Mouse (Mus musculus): ENCODE measurements around the gene Rgs9. TPM values are rescaled to one million over a fixed set of nuclear protein-coding genes. Genes with fewer than 3 reads are reported as not detected.

The Rgs9 gene
- polyA plus RNA-seq, 1 experiment from 2014 or later = 6.5 TPM

DNA sequence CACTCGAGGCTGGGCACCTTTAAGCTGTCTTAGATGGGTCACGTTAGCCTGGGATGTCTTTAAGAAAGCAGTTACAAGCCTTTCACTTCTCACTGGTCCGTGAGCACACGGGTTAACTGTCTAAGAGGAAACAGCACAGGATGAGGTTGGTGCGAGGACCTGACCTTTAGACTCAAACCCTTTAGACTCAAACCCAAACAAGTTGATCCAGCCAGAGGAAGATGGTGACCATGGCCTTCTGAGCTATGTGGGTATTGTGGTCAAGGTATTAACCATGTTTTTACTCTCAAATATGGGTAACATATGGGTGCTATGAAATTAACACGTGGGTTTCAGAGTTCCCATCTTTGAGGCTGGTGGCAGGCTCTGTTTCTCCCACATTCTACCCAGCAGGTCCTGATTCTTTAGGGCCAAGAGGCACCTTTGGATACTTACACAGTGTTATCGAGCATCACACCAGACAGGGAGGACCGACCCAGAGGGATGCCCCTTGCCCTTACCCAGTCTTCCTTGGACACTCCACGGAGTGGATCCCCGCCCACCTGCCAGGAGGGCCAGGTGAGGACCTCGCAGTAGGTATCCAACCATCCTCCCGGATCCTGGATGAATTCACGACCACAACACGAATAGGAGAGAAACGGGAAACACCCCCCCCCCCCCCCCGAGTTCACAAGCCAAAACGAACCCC lies 32.9 kb upstream of the Rgs9 start:
- no peaks in the 10 kb centered on the region for H3K36me3 ChIP-seq
- no peaks in the 10 kb centered on the region for H3K9me3 ChIP-seq
- peak overlapping the region; percentile 12; the same call in 1 of the 2 replicates for H3K4me3 ChIP-seq
- peak overlapping the region; percentile 37 for H3K4me2 ChIP-seq (replicated peaks)
- ATAC-seq (replicated peaks) = peak; percentile 59; the same call in 1 of the 2 replicates
- no peaks in the 10 kb centered on the region for H3K27me3 ChIP-seq
- H3K27ac ChIP-seq (replicated peaks) = no peak overlapping the region
- H3K9ac ChIP-seq (replicated peaks) = no peak overlapping the region
- WGBS = 39% methylated on average over 17 of the region's 17 CpGs
- H3K4me1 ChIP-seq = peaks cover 13% of the 10 kb centered on the region

GRCm38 (mm10) chr11:109329331-109329730 lies 31.4 kb upstream of the Rgs9 start:
- H3K4me1 ChIP-seq = peaks cover 13% of the 10 kb centered on the region
- no peak overlapping the region for H3K9ac ChIP-seq (replicated peaks)
- H3K27ac ChIP-seq (replicated peaks) = no peak overlapping the region
- 76% methylated on average over 4 of the region's 4 CpGs for WGBS
- H3K4me3 ChIP-seq = no peak overlapping the region
- no peak for ATAC-seq (replicated peaks)
- H3K36me3 ChIP-seq = no peaks in the 10 kb centered on the region
- H3K9me3 ChIP-seq = no peaks in the 10 kb centered on the region
- H3K27me3 ChIP-seq = no peaks in the 10 kb centered on the region
- no peak overlapping the region for H3K4me2 ChIP-seq (replicated peaks)

DNA sequence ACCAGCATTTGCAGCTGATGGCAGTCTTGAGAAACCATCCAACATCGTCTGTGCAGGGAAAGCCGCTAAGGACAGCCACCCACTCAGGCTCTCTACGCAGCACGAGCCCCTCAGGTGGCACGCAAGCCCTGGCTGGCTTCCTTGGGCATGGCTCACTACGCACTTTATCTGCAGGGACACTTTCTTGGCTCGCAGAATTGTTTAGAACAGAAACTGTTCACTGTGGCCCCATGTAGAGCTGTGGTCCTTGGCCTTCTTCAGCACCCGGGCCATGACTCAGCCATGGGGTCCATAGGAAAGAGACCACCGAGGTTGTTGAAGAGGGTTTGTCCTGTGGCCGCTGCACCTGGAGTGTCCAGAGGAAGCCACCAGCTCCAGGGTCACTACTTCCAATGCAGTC lies 30.0 kb upstream of the Rgs9 start:
- ATAC-seq (replicated peaks) = no peak
- Histone ChIP-seq H3K4me2 (replicated peaks) (no peak overlapping the region), H3K27ac (replicated peaks) (no peak overlapping the region), H3K36me3 (no peaks in the 10 kb centered on the region), H3K27me3 (no peaks in the 10 kb centered on the region), H3K4me3 (no peak overlapping the region), H3K9me3 (no peaks in the 10 kb centered on the region), H3K9ac (replicated peaks) (no peak overlapping the region), H3K4me1 (peaks cover 13% of the 10 kb centered on the region)
- WGBS = 76% methylated on average over 10 of the region's 10 CpGs

DNA sequence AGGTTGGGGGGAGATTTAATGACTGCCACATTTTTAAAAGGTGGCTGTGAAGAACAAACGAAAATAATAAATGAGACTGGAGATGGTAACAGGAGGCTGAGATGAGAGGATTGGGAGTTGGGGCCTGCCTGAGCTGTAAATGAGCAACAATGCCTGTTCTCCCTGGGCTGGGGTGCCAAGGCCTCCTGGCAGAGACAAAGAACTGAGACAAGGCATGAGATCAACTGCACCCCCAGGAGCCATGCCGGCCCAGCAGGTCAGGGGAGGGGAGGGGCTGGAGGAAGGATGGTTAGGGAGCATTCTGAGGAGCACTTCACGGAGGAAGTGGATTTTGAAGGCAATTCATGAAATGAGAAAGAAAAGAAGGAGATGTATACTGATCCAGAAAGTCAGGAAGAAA lies 29.5 kb upstream of the Rgs9 start:
- Histone ChIP-seq H3K27me3 (no peaks in the 10 kb centered on the region), H3K4me3 (no peak overlapping the region), H3K36me3 (no peaks in the 10 kb centered on the region), H3K4me1 (peaks cover 9% of the 10 kb centered on the region), H3K9me3 (no peaks in the 10 kb centered on the region), H3K4me2 (replicated peaks) (no peak overlapping the region), H3K27ac (replicated peaks) (no peak overlapping the region), H3K9ac (replicated peaks) (no peak overlapping the region)
- no peak for ATAC-seq (replicated peaks)
- WGBS = 33% methylated on average over 3 of the region's 3 CpGs

- Histone ChIP-seq H3K27ac (replicated peaks) (no peak overlapping the region), H3K4me1 (peaks cover 5% of the 10 kb centered on the region), H3K9me3 (no peaks in the 10 kb centered on the region), H3K9ac (replicated peaks) (no peak overlapping the region), H3K27me3 (no peaks in the 10 kb centered on the region), H3K4me2 (replicated peaks) (no peak overlapping the region), H3K36me3 (no peaks in the 10 kb centered on the region), H3K4me3 (no peak overlapping the region)
- ATAC-seq (replicated peaks) = no peak
- 84% methylated on average over 13 of the region's 13 CpGs for WGBS
Observed at GRCm38 (mm10) chr11:109326270-109326669, 28.3 kb upstream of the Rgs9 start.

- ATAC-seq (replicated peaks) = peak; percentile 98
- no peaks in the 10 kb centered on the region for H3K27me3 ChIP-seq
- peaks cover 15% of the 10 kb centered on the region for H3K4me1 ChIP-seq
- H3K27ac ChIP-seq (replicated peaks) = peak overlapping the region; percentile 48
- 12% methylated on average over 8 of the region's 8 CpGs for WGBS
- no peak overlapping the region for H3K9ac ChIP-seq (replicated peaks)
- H3K4me3 ChIP-seq = no peak overlapping the region
- H3K36me3 ChIP-seq = no peaks in the 10 kb centered on the region
- H3K4me2 ChIP-seq (replicated peaks) = no peak overlapping the region
- H3K9me3 ChIP-seq = no peaks in the 10 kb centered on the region
Observed at GRCm38 (mm10) chr11:109320361-109320933, 22.5 kb upstream of the Rgs9 start.

- ATAC-seq (replicated peaks) = peak; percentile 44
- 63% methylated on average over 5 of the region's 5 CpGs for WGBS
Observed at GRCm38 (mm10) chr11:109319946-109320345, 22.0 kb upstream of the Rgs9 start.

DNA sequence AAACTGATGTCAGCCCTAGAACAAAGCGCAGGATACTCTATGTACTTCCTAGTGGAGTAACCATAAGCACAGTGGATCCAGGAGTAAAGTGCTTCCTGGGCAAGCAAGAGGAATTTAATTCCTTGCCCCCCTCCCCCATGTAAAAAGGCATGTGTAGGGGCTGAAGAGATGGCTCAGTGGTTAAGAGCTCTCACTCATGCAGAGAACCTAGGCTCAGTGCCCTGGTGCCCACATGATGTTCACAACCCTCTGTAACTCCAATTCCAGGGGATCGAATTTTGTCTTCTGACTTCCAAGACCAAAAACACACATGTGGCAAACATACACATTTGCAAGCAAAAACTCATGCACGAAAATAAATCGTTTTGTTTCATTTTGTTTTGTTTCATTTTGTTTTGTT lies 21.5 kb upstream of the Rgs9 start:
- Histone ChIP-seq H3K9ac (replicated peaks) (no peak overlapping the region), H3K4me1 (peaks cover 15% of the 10 kb centered on the region), H3K4me2 (replicated peaks) (no peak overlapping the region), H3K36me3 (no peaks in the 10 kb centered on the region), H3K27ac (replicated peaks) (peak overlapping the region; percentile 48; the same call in 1 of the 2 replicates), H3K9me3 (no peaks in the 10 kb centered on the region), H3K27me3 (no peaks in the 10 kb centered on the region), H3K4me3 (no peak overlapping the region)
- no peak for ATAC-seq (replicated peaks)
- 89% methylated on average over 4 of the region's 4 CpGs for WGBS

More at GRCm38 (mm10) chr11:109319946-109320345, 22.0 kb upstream of the Rgs9 start:
- no peaks in the 10 kb centered on the region for H3K36me3 ChIP-seq
- H3K4me2 ChIP-seq (replicated peaks) = no peak overlapping the region
- H3K27me3 ChIP-seq = no peaks in the 10 kb centered on the region
- H3K27ac ChIP-seq (replicated peaks) = peak overlapping the region; percentile 48
- no peak overlapping the region for H3K4me3 ChIP-seq
- peaks cover 15% of the 10 kb centered on the region for H3K4me1 ChIP-seq
- no peak overlapping the region for H3K9ac ChIP-seq (replicated peaks)
- no peaks in the 10 kb centered on the region for H3K9me3 ChIP-seq

GRCm38 (mm10) chr11:109316921-109317320 lies 19.0 kb upstream of the Rgs9 start:
- no peaks in the 10 kb centered on the region for H3K9me3 ChIP-seq
- H3K27me3 ChIP-seq = 0 out of 2 replicates have a peak, but pooled peaks cover 6% of the 10 kb centered on the region
- H3K4me2 ChIP-seq (replicated peaks) = no peak overlapping the region
- no peak overlapping the region for H3K4me3 ChIP-seq
- peaks cover 20% of the 10 kb centered on the region for H3K4me1 ChIP-seq
- no peak for ATAC-seq (replicated peaks)
- 47% methylated on average over 4 of the region's 4 CpGs for WGBS
- no peak overlapping the region for H3K9ac ChIP-seq (replicated peaks)
- H3K36me3 ChIP-seq = no peaks in the 10 kb centered on the region
- no peak overlapping the region for H3K27ac ChIP-seq (replicated peaks)

DNA sequence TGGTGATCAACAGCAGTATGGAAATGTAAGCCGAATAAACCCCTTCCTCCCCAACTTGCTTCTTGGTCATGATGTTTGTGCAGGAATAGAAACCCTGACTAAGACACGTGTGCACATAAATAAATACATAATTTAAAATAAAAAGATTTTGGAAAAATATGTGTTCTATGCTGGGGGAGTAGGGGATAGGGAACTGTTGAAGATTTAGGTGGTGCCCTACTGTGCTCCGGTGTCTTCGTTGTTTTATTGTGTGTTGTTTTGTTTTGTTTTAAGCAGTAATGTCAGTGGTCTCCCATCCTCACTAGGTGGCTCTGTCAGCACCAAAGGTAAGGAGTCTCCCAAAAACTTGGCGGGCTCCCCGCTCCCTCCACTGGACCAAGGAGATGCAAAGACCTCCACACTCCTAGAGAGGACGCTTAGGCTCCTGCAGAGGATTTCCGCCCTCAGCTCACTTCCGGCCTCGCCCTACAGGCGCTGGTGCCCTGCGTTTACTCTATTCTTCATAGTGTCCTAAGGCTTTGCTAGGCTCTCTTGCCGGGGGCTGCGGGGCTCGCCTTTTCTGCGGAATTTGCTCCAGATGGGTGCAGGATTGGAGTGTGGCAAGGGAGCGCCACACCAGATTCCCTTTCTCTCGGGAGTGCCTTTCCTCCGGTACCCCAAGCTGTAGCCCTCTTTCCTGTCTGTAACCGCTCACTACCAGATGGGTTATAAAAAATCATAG lies 14.1 kb upstream of the Rgs9 start:
- Histone ChIP-seq H3K36me3 (no peaks in the 10 kb centered on the region), H3K9me3 (no peaks in the 10 kb centered on the region), H3K4me3 (peak overlapping the region; percentile 55), H3K4me2 (replicated peaks) (peak overlapping the region; percentile 53), H3K27ac (replicated peaks) (peak overlapping the region; percentile 83), H3K9ac (replicated peaks) (peak overlapping the region; percentile 82), H3K4me1 (peaks cover 5% of the 10 kb centered on the region; the same call in 1 of the 2 replicates), H3K27me3 (0 out of 2 replicates have a peak, but pooled peaks cover 6% of the 10 kb centered on the region)
- 13% methylated on average over 20 of the region's 20 CpGs for WGBS
- ATAC-seq (replicated peaks) = peak; percentile 99

DNA sequence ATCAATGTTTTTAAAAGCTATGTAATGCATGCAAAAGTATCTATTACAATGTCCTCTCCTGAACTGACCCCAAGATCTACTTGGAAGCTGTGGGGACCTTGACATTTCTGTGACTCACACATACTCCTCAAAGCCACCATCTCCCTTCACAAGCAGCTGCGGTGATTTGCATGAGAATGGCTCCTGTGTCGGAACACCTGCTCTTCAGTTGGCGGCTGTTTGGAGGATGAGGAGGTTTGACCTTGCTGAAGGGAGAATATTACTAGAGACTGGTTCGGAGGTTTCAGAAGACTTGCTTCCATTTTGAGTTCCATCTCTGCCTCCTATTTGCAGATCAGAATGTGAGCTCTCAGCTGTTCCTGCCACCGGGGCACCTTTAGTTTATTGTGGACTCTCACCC lies 7.8 kb upstream of the Rgs9 start:
- Histone ChIP-seq H3K4me1 (no peaks in the 10 kb centered on the region), H3K4me2 (replicated peaks) (no peak overlapping the region), H3K36me3 (no peaks in the 10 kb centered on the region), H3K9me3 (no peaks in the 10 kb centered on the region), H3K9ac (replicated peaks) (no peak overlapping the region), H3K27ac (replicated peaks) (no peak overlapping the region), H3K27me3 (no peaks in the 10 kb centered on the region), H3K4me3 (no peak overlapping the region)
- 58% methylated on average over 5 of the region's 5 CpGs for WGBS
- ATAC-seq (replicated peaks) = no peak

DNA sequence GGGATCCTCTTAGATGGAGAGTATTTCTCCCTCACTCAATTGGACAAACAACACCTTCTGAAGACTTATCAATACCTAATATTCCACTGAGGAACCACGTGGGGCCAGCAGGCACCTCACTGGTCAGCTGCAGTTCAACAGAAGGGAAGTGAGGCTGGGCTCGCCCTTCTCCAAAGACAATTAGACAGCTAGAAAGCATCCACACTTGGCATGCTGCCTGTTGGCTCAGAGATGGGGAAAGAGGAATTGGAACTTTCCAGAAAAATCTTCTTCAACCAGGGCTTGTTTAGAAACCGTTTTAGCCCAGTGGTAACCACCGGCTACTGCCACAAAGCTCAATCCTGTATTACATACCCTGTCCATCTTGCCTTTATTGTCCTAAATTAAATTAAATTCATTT lies 4.4 kb upstream of the Rgs9 start:
- Histone ChIP-seq H3K4me3 (no peak overlapping the region), H3K36me3 (no peaks in the 10 kb centered on the region), H3K4me1 (peaks cover 5% of the 10 kb centered on the region; the same call in 1 of the 2 replicates), H3K9me3 (no peaks in the 10 kb centered on the region), H3K4me2 (replicated peaks) (no peak overlapping the region), H3K27ac (replicated peaks) (no peak overlapping the region), H3K27me3 (no peaks in the 10 kb centered on the region), H3K9ac (replicated peaks) (no peak overlapping the region)
- WGBS = 61% methylated on average over 4 of the region's 4 CpGs
- no peak for ATAC-seq (replicated peaks)

Measured in forebrain, embryonic 15.5 days (tissue).